Mouse (Mus musculus): ENCODE measurements around the gene Rab10. TPM values are rescaled to one million over a fixed set of nuclear protein-coding genes. Genes with fewer than 3 reads are reported as not detected.

The Rab10 gene
- total RNA-seq, 2 experiments from 2014 or later, result 145 to 155 TPM

DNA sequence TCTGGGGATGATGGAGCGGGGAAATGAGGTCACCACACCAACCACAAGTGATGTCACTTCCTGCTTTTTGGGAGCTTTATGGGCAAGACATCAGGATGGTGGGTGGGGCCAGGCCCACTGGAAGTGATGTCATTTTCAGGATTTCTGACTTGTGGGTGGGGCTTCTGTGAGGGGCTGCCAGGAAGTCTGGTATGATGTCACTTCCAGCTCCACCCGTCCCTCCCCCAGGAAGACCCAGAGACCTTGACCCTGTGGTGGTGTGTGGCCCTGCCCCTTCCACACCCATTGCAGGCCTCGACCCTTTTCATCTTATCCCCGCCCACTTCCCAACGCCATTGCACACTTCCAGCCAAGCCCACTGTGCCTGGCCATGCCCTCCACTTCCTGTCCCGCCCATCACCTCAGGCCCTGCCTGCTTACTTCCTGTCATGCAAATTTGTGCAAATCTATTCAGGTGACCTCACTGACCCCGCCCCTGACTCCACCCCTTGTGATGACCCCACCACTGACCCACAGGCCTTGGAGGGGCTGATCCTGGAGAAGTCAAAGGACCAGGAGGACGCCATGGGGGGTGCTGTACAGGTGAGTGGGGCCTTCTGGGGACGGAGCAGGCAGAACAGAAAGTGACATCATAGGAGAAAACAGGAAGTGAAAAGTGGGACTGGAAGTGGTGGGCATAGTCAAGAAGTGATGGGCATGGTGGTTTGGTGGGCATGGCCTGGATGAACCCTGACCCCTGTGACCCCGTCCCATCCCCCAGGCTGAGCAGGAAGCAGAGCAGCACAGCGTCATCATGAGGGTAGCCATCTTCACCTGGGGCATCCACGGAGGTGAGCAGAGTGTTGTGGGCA lies 72.7 kb downstream of the Rab10 start:
- DNase-seq, result no peak

DNA sequence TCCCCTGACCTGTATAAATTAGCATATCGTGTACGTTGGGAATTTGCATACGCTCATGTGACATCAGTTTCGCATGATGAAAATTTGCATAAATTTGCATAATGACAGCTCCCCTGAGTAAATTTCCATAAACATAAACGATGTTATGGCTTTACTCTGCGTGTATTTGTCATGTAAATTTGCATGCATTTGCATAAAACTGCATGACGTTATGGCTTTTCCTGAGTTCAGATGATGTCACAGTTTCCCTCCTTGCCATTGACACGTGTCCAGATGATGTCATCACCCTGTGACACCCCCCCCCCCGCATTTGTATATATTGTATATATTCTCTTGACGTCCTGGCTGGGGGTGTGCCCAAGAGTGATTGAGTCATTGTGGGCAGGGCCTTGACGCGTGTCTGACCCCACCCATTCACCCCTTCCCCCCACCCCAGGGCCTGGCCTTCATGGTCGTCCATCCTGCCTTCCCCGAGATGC lies 73.6 kb downstream of the Rab10 start:
- DNase-seq, result no peak

GRCm38 (mm10) chr12:3235646-3236161 lies 74.1 kb downstream of the Rab10 start:
- DNase-seq, result peak; percentile 97

DNA sequence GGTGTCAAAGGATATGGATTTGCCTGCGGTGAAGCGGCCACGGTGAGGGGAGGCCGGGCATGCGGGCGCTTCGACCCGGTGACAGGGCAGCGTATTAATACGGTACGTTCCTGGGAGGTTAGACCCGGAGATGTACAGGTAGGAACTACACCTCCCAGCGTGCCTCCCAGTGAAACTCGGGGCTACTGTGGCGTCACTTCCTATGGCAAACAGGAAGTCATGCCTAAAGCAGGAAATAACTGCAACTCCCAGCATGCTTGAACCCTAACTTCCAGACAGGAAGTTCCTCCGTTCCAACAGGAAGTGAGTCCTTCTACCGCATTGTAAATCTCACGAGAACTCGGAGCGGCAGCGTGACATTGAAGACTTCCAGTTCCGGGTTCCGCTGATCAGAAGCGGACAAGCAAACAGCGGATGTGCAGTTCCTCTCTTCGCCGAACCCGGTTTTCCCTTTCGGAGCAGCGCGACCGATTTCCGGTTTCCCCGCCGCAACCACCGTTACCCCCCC lies 74.6 kb downstream of the Rab10 start:
- peak; percentile 86 for DNase-seq

GRCm38 (mm10) chr12:3234061-3234460 lies 75.7 kb downstream of the Rab10 start:
- DNase-seq, result no peak

GRCm38 (mm10) chr12:3223352-3223751 lies 86.4 kb downstream of the Rab10 start:
- DNase-seq, result no peak

GRCm38 (mm10) chr12:3210181-3210580 lies 99.6 kb downstream of the Rab10 start:
- DNase-seq, result peak; percentile 28

- peak; percentile 18 for DNase-seq
Observed at GRCm38 (mm10) chr12:3209163-3209562, 100.6 kb downstream of the Rab10 start.

Other genes starting within 250 kb of the Rab10 start
- gene Kif3c, start 55.2 kb upstream of the Rab10 start, total RNA-seq (2021), result 10 to 100 TPM; 13.2 to 18.5 TPM
- 10 to 100 TPM; 31.6 to 37.7 TPM for gene Asxl2, start 116.9 kb upstream of the Rab10 start, total RNA-seq (2021)

Measured in adrenal gland, postnatal 10 days (tissue).